Mouse (Mus musculus): ENCODE measurements around the gene Inka2. TPM values are rescaled to one million over a fixed set of nuclear protein-coding genes. Genes with fewer than 3 reads are reported as not detected.

The Inka2 gene
- total RNA-seq, 1 experiment: 5.5 TPM

DNA sequence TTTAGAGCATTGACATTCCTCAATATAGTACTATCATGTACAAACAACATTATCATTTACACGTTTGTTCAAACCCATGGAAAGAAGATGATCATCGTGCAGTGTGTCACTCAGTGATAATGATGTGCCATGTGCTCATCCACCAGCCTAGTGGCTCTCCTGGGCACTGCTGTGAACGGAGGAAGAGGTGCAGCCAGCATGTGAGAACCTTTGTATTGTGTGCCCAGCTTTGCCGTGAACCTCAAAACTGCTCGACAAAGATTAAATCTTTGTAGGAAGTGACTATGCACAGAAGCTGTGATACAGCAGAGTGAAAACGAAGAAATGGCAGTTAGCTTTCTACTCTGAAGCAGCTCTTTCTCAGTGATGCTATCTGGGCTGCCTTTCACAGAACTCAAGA is 64.1 kb downstream of the Inka2 start:
- H3K9me3 ChIP-seq (ENCODE audit: control insufficient read depth, insufficient read depth, low read depth, low read length): no peaks in the 10 kb centered on the region
- no peak overlapping the region for H3K4me3 ChIP-seq (ENCODE audit: insufficient read depth in 1 of 2, low read depth in 1 of 2, low read length in 2 of 2, poor library complexity in 1 of 2, severe bottlenecking in 1 of 2)
- DNase-seq (ENCODE audit: low read depth, low spot score): no peak
- H3K36me3 ChIP-seq (ENCODE audit: control insufficient read depth, insufficient read depth, low read length, poor library complexity, severe bottlenecking): no peaks in the 10 kb centered on the region
- no peak overlapping the region for H3K27ac ChIP-seq (ENCODE audit: insufficient read depth, low read depth, low read length, poor library complexity, severe bottlenecking)
- no peak overlapping the region for H3K9ac ChIP-seq (ENCODE audit: insufficient read depth, low read depth, low read length, poor library complexity, severe bottlenecking)
- TF ChIP-seq MAFK (IDR thresholded peaks at IDR 0.05; ENCODE audit: insufficient read depth, low read depth, low read length) (no peak), ZC3H11A (IDR thresholded peaks at IDR 0.05; ENCODE audit: borderline replicate concordance, low read depth, low read length) (no peak), CHD2 (IDR thresholded peaks at IDR 0.05; ENCODE audit: low read depth, low read length) (no peak), HCFC1 (IDR thresholded peaks at IDR 0.05; ENCODE audit: borderline replicate concordance, insufficient read depth, low read length) (no peak), ZNF384 (IDR thresholded peaks at IDR 0.05; ENCODE audit: low read depth, low read length) (no peak)
- in situ Hi-C loops (cut with MboI; ENCODE audit: low sequenced_read_pairs in 2 of 2, unreplicated experiment in 2 of 2): loop anchor here in 1 of 2 experiments (5.0 kb wide), 1 partner anchor 129 kb away; no protein-coding TSS in a partner anchor
- no peaks in the 10 kb centered on the region for H3K4me1 ChIP-seq (ENCODE audit: control insufficient read depth in 2 of 2, insufficient read depth in 2 of 2, low read length in 2 of 2, poor library complexity in 1 of 2)

DNA sequence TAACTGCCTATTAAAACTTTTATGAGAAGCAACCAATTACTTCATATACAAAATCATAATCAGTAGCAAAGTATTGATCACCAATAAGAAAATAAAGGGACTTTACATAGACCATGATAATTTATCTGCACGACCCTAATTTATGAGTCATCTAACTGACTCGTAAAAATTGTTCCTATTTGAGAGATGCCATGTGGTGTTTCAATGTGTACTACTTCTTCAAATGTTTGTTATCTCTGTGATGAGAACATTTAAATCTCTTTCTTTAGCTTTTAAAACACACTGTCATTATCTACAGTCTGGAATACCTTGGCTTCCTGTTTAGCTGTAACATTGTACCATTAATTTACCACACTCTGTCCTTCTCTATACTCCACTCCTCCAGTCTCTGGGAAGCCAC is 65.0 kb downstream of the Inka2 start:
- no peak for DNase-seq (ENCODE audit: low read depth, low spot score)
- no peaks in the 10 kb centered on the region for H3K36me3 ChIP-seq (ENCODE audit: control insufficient read depth, insufficient read depth, low read length, poor library complexity, severe bottlenecking)
- no peaks in the 10 kb centered on the region for H3K4me1 ChIP-seq (ENCODE audit: control insufficient read depth in 2 of 2, insufficient read depth in 2 of 2, low read length in 2 of 2, poor library complexity in 1 of 2)
- H3K9ac ChIP-seq (ENCODE audit: insufficient read depth, low read depth, low read length, poor library complexity, severe bottlenecking): no peak overlapping the region
- in situ Hi-C loops (cut with MboI; ENCODE audit: low sequenced_read_pairs in 2 of 2, unreplicated experiment in 2 of 2): loop anchor here in 1 of 2 experiments (5.0 kb wide), 1 partner anchor 128 kb away; no protein-coding TSS in a partner anchor
- H3K9me3 ChIP-seq (ENCODE audit: control insufficient read depth, insufficient read depth, low read depth, low read length): no peaks in the 10 kb centered on the region
- TF ChIP-seq MAFK (IDR thresholded peaks at IDR 0.05; ENCODE audit: insufficient read depth, low read depth, low read length) (no peak), HCFC1 (IDR thresholded peaks at IDR 0.05; ENCODE audit: borderline replicate concordance, insufficient read depth, low read length) (no peak), ZC3H11A (IDR thresholded peaks at IDR 0.05; ENCODE audit: borderline replicate concordance, low read depth, low read length) (no peak)
- no peak overlapping the region for H3K4me3 ChIP-seq (ENCODE audit: insufficient read depth in 1 of 2, low read depth in 1 of 2, low read length in 2 of 2, poor library complexity in 1 of 2, severe bottlenecking in 1 of 2)
- no peak overlapping the region for H3K27ac ChIP-seq (ENCODE audit: insufficient read depth, low read depth, low read length, poor library complexity, severe bottlenecking)

Other genes with a start within 250 kb of the Inka2 start
- gene Ddx20, start 17.0 kb upstream of the Inka2 start, total RNA-seq (2012; rRNA removed): 35.7 and 46.7 TPM in 2 replicates
- 13.6 and 23.2 TPM in 2 replicates for gene Rap1a, start 96.7 kb downstream of the Inka2 start, total RNA-seq (2012; rRNA removed)
- gene Adora3, start 166.3 kb downstream of the Inka2 start, total RNA-seq (2012; rRNA removed): not detected in 2 replicates
- not detected in 2 replicates for gene Tmigd3, start 166.3 kb downstream of the Inka2 start, total RNA-seq (2012; rRNA removed)
- 0.48 and 0.54 TPM in 2 replicates for gene I830077J02Rik, start 228.1 kb downstream of the Inka2 start, total RNA-seq (2012; rRNA removed)

Measured in ES-E14 (cell line).